Mouse (Mus musculus) heart, postnatal 0 days (tissue): ENCODE data around the gene Tmem274.

Experiments
- CTCF ChIP-seq: IDR thresholded peaks from 2 replicates; pipeline ENCODE4 v1.5.1; 2016; ENCODE audit warnings: antibody characterized with exemption, control low read depth, low read depth
- EP300 ChIP-seq: IDR thresholded peaks from 2 replicates; pipeline ENCODE4 v1.6.1; 2016; ENCODE audit warnings: antibody characterized with exemption, low read depth

DNA sequence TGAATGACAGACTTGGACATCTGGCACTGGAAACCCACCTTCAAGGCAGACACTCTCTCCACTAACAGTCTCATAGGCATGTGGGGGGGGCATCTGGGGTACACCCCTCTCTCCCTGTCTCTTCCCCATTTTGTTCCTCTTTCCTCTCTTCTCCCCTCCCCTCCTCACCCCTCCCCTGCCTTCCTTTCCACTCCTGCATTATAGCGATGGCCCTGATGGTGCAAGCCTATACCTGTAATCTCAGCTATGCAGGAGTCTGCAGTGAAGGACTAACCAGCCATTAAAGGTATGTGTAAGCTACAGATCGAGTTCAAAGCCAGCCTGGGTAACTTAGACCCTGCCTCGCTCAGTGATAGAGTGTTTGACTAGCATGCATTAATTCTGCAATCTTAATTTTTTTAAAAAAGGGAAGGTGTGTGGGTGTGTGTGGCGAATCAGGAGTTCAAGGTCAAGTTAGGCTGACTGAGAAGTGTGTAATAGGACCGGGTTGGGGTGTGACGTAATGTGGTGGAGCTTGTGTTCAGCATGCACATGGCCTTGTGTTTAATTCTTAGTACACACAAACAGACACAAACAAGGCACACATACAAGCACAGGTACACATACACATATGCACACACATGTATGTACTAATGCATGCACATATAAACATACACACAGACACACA, 14.7 kb upstream of the Tmem274 start:
- no peak for TF ChIP-seq CTCF
- TF ChIP-seq EP300, result no peak
